Mouse (Mus musculus) liver, postnatal 0 days (tissue): ENCODE results near the gene Gm49387. TPM values are rescaled to one million over a fixed set of nuclear protein-coding genes. Genes with fewer than 3 reads are reported as not detected.

Source experiments
- ATAC-seq: fragments of 200-750 bp; cut with Nextera tagmentation; 2 replicates; pipeline ENCODE4 v1.8.0; 2017; ENCODE audit warnings: mild to moderate bottlenecking, moderate library complexity
- DNase-seq: peaks from one replicate; pipeline ENCODE4 v3.0.0-alpha.2; 2016
- H3K27ac ChIP-seq: fragments of 300-500 bp; sonication (generic); 2 replicates; pipeline ENCODE4 v1.5.1; 2014; ENCODE audit warnings: antibody characterized with exemption, moderate library complexity, mild to moderate bottlenecking, low read depth
- H3K27me3 ChIP-seq: fragments of 300-500 bp; sonication (generic); 2 replicates; pipeline ENCODE4 v1.6.1; 2014; ENCODE audit warnings: low read length, control low read depth, mixed read lengths; ENCODE audit not compliant: insufficient read depth
- H3K36me3 ChIP-seq: fragments of 300-500 bp; sonication (generic); replicated peaks from 2 replicates; pipeline ENCODE4 v1.6.1; 2014; ENCODE audit warnings: mild to moderate bottlenecking, control low read depth, low read length, moderate library complexity, mixed read lengths; ENCODE audit not compliant: insufficient read depth
- H3K4me1 ChIP-seq: fragments of 300-500 bp; sonication (generic); 2 replicates; pipeline ENCODE4 v1.6.1; 2014; ENCODE audit warnings: antibody characterized with exemption, mild to moderate bottlenecking, control low read depth; ENCODE audit not compliant: insufficient read depth
- H3K4me2 ChIP-seq: fragments of 300-500 bp; sonication (generic); 2 replicates; pipeline ENCODE4 v1.6.1; 2014; ENCODE audit warnings: low read depth, mild to moderate bottlenecking, low read length, moderate library complexity, mixed read lengths
- H3K4me3 ChIP-seq: fragments of 300-500 bp; sonication (generic); 2 replicates; pipeline ENCODE4 v1.5.1; 2014; ENCODE audit warnings: low read depth, low read length
- H3K9ac ChIP-seq: fragments of 300-500 bp; sonication (generic); replicated peaks from 2 replicates; pipeline ENCODE4 v1.6.1; 2014; ENCODE audit warnings: mild to moderate bottlenecking, moderate library complexity
- H3K9me3 ChIP-seq: fragments of 300-500 bp; sonication (generic); 2 replicates; pipeline ENCODE4 v1.6.1; 2016; ENCODE audit warnings: mild to moderate bottlenecking, control low read depth, low read length, mixed read lengths
- CTCF ChIP-seq: sonication (generic); IDR thresholded peaks from 2 replicates; pipeline ENCODE4 v1.5.1; 2016; ENCODE audit warnings: antibody characterized with exemption, low read depth
- EP300 ChIP-seq: IDR thresholded peaks from 2 replicates; pipeline ENCODE4 v1.6.1; 2016; ENCODE audit warnings: antibody characterized with exemption, low read depth, mild to moderate bottlenecking
- WGBS: fragments of 180-500 bp; shearing (Covaris S2); extraction: QIAGEN DNeasy Blood & Tissue Kit; methylation state at CpG from one replicate; pipeline ENCODE4 v1.1.7; 2014; ENCODE audit not compliant: insufficient replicate concordance; 5-methylcytosine and 5-hydroxymethylcytosine counted together
- polyA plus RNA-seq: library from polyadenylated mRNA; unstranded; fragments of >200 nt; fragmentation: Nextera tagmentation; extraction: Ambion mirVana; gene quantifications from 2 replicates; pipeline ENCODE4 v1.2.1, GENCODE M21; 2015

The Gm49387 gene
- polyA plus RNA-seq, 1 experiment from 2014 or later: 3.9 TPM

DNA sequence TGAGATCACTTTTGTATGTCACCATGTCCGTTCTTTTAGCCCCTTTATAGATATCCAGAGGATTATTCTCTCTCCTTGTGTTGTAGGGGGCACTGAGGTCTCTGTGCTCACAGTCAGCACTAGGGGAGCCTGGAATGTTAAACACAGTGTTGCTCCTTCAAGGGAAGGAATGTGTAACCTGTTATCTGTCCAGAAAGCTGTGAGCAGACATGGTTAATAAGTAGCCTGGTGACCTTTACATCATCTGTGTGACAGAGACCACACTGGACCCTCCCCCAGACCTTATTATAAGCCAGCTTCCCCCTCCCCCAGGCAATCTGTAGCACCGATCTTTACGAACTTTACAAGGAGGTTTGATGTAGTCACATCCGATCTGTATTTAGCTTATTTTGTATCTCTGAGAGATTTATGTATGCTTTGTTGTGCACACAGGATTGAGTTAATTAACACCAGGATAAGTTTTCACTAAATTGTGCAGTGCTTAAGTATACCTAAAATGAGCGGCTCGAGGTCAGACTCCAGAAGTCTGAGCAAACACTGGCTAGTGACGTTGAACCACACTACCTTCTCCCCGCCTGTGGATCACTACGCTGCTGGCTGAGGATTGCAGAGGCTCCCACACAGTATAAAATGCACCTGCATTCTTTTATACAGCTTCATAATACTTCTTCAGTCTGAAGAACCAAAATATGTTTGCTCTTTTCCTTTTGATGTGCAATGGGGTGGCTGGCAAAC lies 75.0 kb downstream of the Gm49387 start:
- ATAC-seq: peak; percentile 33; the same call in 1 of the 2 replicates
- WGBS: 63% methylated on average over 9 of the region's 9 CpGs

DNA sequence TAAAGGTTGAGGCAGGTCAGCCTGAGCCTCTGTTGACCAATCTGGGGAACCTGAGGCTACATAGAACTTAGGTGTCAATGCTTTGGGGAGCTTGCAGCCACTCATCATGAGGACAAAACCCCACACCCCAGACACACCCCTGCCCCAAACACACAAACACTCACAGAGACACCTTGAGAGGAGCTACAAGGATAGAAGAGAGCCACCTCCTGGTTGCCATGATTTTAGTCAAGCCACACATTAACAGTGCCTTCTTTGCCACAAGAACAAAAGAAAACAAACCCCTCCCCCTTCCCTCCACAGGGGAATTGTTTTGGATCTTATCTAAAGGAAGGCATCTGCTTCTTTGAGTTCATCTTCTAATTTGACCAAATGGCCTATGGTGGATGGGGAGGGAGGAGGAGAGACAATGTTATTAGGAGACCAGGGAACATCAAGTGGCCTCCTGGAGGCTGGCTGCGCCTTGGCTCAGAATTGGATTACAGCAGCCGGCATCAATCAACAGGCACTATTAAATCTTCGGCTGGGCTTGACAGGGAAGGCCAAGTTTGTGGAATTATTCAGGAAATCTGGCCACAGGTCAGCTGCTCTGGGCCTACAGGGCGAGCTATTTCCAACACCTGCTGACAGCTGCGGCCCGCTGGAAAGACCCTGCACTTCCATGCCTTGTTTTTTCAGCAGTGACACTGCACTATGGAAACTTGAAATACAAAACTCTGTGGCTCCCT lies 76.1 kb downstream of the Gm49387 start:
- DNase-seq (no peak), ATAC-seq (no peak)
- peak; percentile 16; the same call in 1 of the 2 replicates for TF ChIP-seq CTCF
- no peak for TF ChIP-seq EP300
- H3K4me2 ChIP-seq: no peak overlapping the region
- H3K9me3 ChIP-seq: no peaks in the 10 kb centered on the region
- H3K4me1 ChIP-seq: peaks cover 19% of the 10 kb centered on the region
- H3K27ac ChIP-seq: no peak overlapping the region
- no peak overlapping the region for H3K9ac ChIP-seq
- H3K27me3 ChIP-seq: no peaks in the 10 kb centered on the region
- H3K36me3 ChIP-seq: no peaks in the 10 kb centered on the region
- WGBS: 70% methylated on average over 6 of the region's 6 CpGs
- no peak overlapping the region for H3K4me3 ChIP-seq

More for the DNA sequence above, 75.0 kb downstream of the Gm49387 start:
- H3K27me3 ChIP-seq: no peaks in the 10 kb centered on the region
- no peaks in the 10 kb centered on the region for H3K9me3 ChIP-seq
- no peak overlapping the region for H3K9ac ChIP-seq
- H3K27ac ChIP-seq: no peak overlapping the region
- H3K4me1 ChIP-seq: peaks cover 30% of the 10 kb centered on the region
- DNase-seq: no peak
- TF ChIP-seq CTCF (no peak), EP300 (no peak)
- H3K4me2 ChIP-seq: no peak overlapping the region
- H3K4me3 ChIP-seq: no peak overlapping the region
- no peaks in the 10 kb centered on the region for H3K36me3 ChIP-seq

DNA sequence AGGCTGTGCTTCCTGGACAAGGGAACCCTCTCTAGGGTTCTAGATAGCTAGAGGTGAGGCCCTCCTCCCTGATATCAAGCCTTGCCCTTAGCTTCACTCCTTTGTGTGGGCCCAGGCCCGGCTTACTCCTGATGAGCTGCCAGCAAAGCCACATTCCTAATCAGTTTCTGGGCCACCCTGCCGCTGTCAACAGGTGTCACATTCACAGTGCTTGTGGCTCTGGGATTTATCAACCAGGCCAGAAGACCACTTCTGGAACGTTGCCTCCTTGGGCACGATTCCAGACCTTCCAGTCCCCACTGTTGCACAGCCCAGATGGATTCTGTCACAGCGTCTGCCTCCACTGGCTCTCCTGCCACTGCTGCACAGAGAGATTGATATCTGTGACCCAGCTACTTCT lies 79.8 kb downstream of the Gm49387 start:
- H3K9ac ChIP-seq: no peak overlapping the region
- TF ChIP-seq EP300 (peak; percentile 74; the same call in 1 of the 2 replicates), CTCF (no peak)
- no peak for DNase-seq
- peaks cover 11% of the 10 kb centered on the region for H3K4me1 ChIP-seq
- H3K27me3 ChIP-seq: no peaks in the 10 kb centered on the region
- H3K4me3 ChIP-seq: no peak overlapping the region
- no peak overlapping the region for H3K4me2 ChIP-seq
- peak; percentile 75 for ATAC-seq
- H3K27ac ChIP-seq: no peak overlapping the region
- WGBS: 44% methylated on average over 5 of the region's 5 CpGs
- H3K36me3 ChIP-seq: no peaks in the 10 kb centered on the region
- no peaks in the 10 kb centered on the region for H3K9me3 ChIP-seq

DNA sequence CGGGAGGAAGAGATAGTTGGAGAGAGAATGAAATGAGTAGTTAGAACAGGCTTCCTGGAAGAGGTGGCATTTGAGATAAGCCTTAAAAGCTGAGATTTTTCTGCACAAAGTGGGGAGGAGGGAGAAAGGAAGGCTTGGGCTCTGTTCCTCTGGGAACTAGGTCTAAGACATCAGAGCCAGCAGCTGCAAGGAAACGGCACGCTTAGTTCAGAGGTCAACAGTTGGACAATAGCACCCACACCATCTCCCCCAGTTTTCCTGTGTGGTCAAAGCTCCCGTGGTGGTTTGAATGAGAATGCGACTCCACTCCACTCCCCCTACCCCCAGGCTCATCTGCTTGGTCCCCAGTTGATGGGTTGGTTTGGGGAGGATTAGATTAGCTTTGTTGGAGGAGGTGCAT lies 81.5 kb downstream of the Gm49387 start:
- H3K4me2 ChIP-seq: no peak overlapping the region
- no peak overlapping the region for H3K4me3 ChIP-seq
- no peaks in the 10 kb centered on the region for H3K36me3 ChIP-seq
- no peaks in the 10 kb centered on the region for H3K27me3 ChIP-seq
- no peak for ATAC-seq
- H3K9ac ChIP-seq: no peak overlapping the region
- no peak for DNase-seq
- H3K27ac ChIP-seq: no peak overlapping the region
- peaks cover 6% of the 10 kb centered on the region for H3K4me1 ChIP-seq
- no peaks in the 10 kb centered on the region for H3K9me3 ChIP-seq
- 45% methylated on average over 5 of the region's 5 CpGs for WGBS
- TF ChIP-seq EP300: no peak
- no peak for TF ChIP-seq CTCF

DNA sequence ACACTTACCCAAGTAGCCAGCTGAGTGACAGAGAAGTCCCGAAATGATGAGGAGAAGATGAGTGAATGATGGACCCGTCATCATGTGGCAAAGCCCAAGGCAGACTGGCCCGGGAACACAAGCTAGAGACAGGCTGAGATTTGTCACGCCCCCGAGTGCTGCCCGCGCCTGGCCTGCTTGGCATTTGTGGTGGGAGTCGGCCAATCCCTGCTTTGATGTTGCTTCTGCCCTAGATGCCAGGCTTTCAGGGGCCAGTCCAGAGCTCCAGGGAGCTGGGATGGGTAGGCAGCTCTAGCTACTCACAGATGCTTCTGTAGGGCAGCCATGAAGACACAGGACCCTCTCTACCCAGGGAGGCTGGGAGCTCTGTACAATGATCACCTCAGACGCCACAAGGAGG lies 82.9 kb downstream of the Gm49387 start:
- Histone ChIP-seq H3K27ac (no peak overlapping the region), H3K4me3 (no peak overlapping the region), H3K9me3 (no peaks in the 10 kb centered on the region), H3K4me1 (peaks cover 3% of the 10 kb centered on the region), H3K27me3 (no peaks in the 10 kb centered on the region), H3K36me3 (no peaks in the 10 kb centered on the region), H3K4me2 (no peak overlapping the region), H3K9ac (no peak overlapping the region)
- DNase-seq (no peak), ATAC-seq (no peak)
- TF ChIP-seq CTCF: no peak
- TF ChIP-seq EP300: no peak
- WGBS: 87% methylated on average over 9 of the region's 9 CpGs

DNA sequence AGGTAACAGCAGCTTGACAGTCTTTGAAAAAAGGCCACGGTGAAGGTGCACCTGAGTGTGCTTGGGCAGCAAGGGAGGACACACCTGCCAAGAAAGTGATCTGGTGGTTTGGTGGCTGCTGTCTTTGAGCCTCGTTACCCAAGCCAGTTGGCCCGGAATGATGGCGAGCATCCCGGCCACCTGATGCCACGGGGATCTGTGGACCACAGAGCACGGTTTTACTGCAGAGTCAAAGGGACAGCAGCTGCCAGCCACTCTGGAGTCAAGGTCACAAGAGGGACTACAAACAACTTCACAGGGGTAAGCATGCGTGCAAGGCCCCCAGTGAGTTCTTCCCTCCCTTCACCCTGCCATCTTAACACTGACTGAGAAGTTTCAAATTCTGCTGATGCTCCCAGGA lies 83.4 kb downstream of the Gm49387 start:
- ATAC-seq: no peak
- H3K9me3 ChIP-seq: no peaks in the 10 kb centered on the region
- TF ChIP-seq CTCF: no peak
- TF ChIP-seq EP300: no peak

More for the DNA sequence above, 83.4 kb downstream of the Gm49387 start:
- Histone ChIP-seq H3K9ac (no peak overlapping the region), H3K27me3 (no peaks in the 10 kb centered on the region), H3K4me1 (peaks cover 3% of the 10 kb centered on the region), H3K27ac (no peak overlapping the region), H3K4me2 (no peak overlapping the region), H3K36me3 (no peaks in the 10 kb centered on the region), H3K4me3 (no peak overlapping the region)
- DNase-seq: no peak
- 82% methylated on average over 8 of the region's 8 CpGs for WGBS
